Mouse (Mus musculus): Measurements from ENCODE around the gene Itgb4.
"Not testable (repeated sequence)": the region's sequence is repeated elsewhere in the genome, so short reads cannot be mapped to it uniquely, and the experiment has no call there.

Gene Itgb4

GRCm38 (mm10) chr11:116010146-116010545 is 35.6 kb downstream of the Itgb4 start:
- Histone ChIP-seq H3K36me3 (ENCODE audit: control insufficient read depth, insufficient read depth, low read length, poor library complexity, severe bottlenecking) (peaks cover 2% of the 10 kb centered on the region; the same call in 1 of the 2 replicates), H3K27me3 (ENCODE audit: control insufficient read depth, insufficient read depth, low read length, poor library complexity, severe bottlenecking) (no peaks in the 10 kb centered on the region)
- no peak for DNase-seq (ENCODE audit: low read depth, low spot score)

GRCm38 (mm10) chr11:116010948-116011347 is 36.4 kb downstream of the Itgb4 start:
- no peaks in the 10 kb centered on the region for H3K27me3 ChIP-seq (ENCODE audit: control insufficient read depth, insufficient read depth, low read length, poor library complexity, severe bottlenecking)
- no peak for DNase-seq (ENCODE audit: low read depth, low spot score)
- H3K36me3 ChIP-seq (ENCODE audit: control insufficient read depth, insufficient read depth, low read length, poor library complexity, severe bottlenecking): peaks cover 2% of the 10 kb centered on the region; the same call in 1 of the 2 replicates

GRCm38 (mm10) chr11:116011529-116012261 is 37.2 kb downstream of the Itgb4 start:
- Histone ChIP-seq H3K27me3 (ENCODE audit: control insufficient read depth, insufficient read depth, low read length, poor library complexity, severe bottlenecking) (no peaks in the 10 kb centered on the region), H3K36me3 (ENCODE audit: control insufficient read depth, insufficient read depth, low read length, poor library complexity, severe bottlenecking) (peaks cover 2% of the 10 kb centered on the region; the same call in 1 of the 2 replicates)
- peak; percentile 11 for DNase-seq (ENCODE audit: low read depth, low spot score)

- DNase-seq (ENCODE audit: low read depth, low spot score): peak; percentile 93
- Histone ChIP-seq H3K27me3 (ENCODE audit: control insufficient read depth, insufficient read depth, low read length, poor library complexity, severe bottlenecking) (no peaks in the 10 kb centered on the region), H3K36me3 (ENCODE audit: control insufficient read depth, insufficient read depth, low read length, poor library complexity, severe bottlenecking) (peaks cover 2% of the 10 kb centered on the region; the same call in 1 of the 2 replicates)
Observed at GRCm38 (mm10) chr11:116012262-116012947, 37.9 kb downstream of the Itgb4 start, which contains the start of gene Galk1. Gene Galk1 (minus strand): TSS chr11:116012719.

- Histone ChIP-seq H3K27me3 (ENCODE audit: control insufficient read depth, insufficient read depth, low read length, poor library complexity, severe bottlenecking) (no peaks in the 10 kb centered on the region), H3K36me3 (ENCODE audit: control insufficient read depth, insufficient read depth, low read length, poor library complexity, severe bottlenecking) (no peaks in the 10 kb centered on the region)
- DNase-seq (ENCODE audit: low read depth, low spot score): peak; percentile 3
Observed at GRCm38 (mm10) chr11:116014821-116015220, 40.3 kb downstream of the Itgb4 start.

- H3K36me3 ChIP-seq (ENCODE audit: control insufficient read depth, insufficient read depth, low read length, poor library complexity, severe bottlenecking): peaks cover 8% of the 10 kb centered on the region; the same call in 1 of the 2 replicates
- peak; percentile 75 for DNase-seq (ENCODE audit: low read depth, low spot score)
- H3K27me3 ChIP-seq (ENCODE audit: control insufficient read depth, insufficient read depth, low read length, poor library complexity, severe bottlenecking): no peaks in the 10 kb centered on the region
Observed at GRCm38 (mm10) chr11:116018106-116018505, 43.6 kb downstream of the Itgb4 start.

GRCm38 (mm10) chr11:116018867-116019266 is 44.4 kb downstream of the Itgb4 start:
- peaks cover 15% of the 10 kb centered on the region for H3K36me3 ChIP-seq (ENCODE audit: control insufficient read depth, insufficient read depth, low read length, poor library complexity, severe bottlenecking)
- H3K27me3 ChIP-seq (ENCODE audit: control insufficient read depth, insufficient read depth, low read length, poor library complexity, severe bottlenecking); DNase-seq (ENCODE audit: low read depth, low spot score): not testable (repeated sequence)

GRCm38 (mm10) chr11:116019360-116019791 is 44.9 kb downstream of the Itgb4 start:
- H3K36me3 ChIP-seq (ENCODE audit: control insufficient read depth, insufficient read depth, low read length, poor library complexity, severe bottlenecking): peaks cover 16% of the 10 kb centered on the region
- no peaks in the 10 kb centered on the region for H3K27me3 ChIP-seq (ENCODE audit: control insufficient read depth, insufficient read depth, low read length, poor library complexity, severe bottlenecking)
- peak; percentile 47 for DNase-seq (ENCODE audit: low read depth, low spot score)

GRCm38 (mm10) chr11:116019976-116020411 is 45.5 kb downstream of the Itgb4 start:
- Histone ChIP-seq H3K27me3 (ENCODE audit: control insufficient read depth, insufficient read depth, low read length, poor library complexity, severe bottlenecking) (no peaks in the 10 kb centered on the region), H3K36me3 (ENCODE audit: control insufficient read depth, insufficient read depth, low read length, poor library complexity, severe bottlenecking) (peaks cover 16% of the 10 kb centered on the region)
- DNase-seq (ENCODE audit: low read depth, low spot score): peak; percentile 60

- peaks cover 16% of the 10 kb centered on the region for H3K36me3 ChIP-seq (ENCODE audit: control insufficient read depth, insufficient read depth, low read length, poor library complexity, severe bottlenecking)
- H3K27me3 ChIP-seq (ENCODE audit: control insufficient read depth, insufficient read depth, low read length, poor library complexity, severe bottlenecking): no peaks in the 10 kb centered on the region
- peak; percentile 69 for DNase-seq (ENCODE audit: low read depth, low spot score)
Observed at GRCm38 (mm10) chr11:116020519-116020922, 46.0 kb downstream of the Itgb4 start.

- peaks cover 16% of the 10 kb centered on the region for H3K36me3 ChIP-seq (ENCODE audit: control insufficient read depth, insufficient read depth, low read length, poor library complexity, severe bottlenecking)
- H3K27me3 ChIP-seq (ENCODE audit: control insufficient read depth, insufficient read depth, low read length, poor library complexity, severe bottlenecking): no peaks in the 10 kb centered on the region
- peak; percentile 52 for DNase-seq (ENCODE audit: low read depth, low spot score)
Observed at GRCm38 (mm10) chr11:116021328-116022220, 47.1 kb downstream of the Itgb4 start.

- Histone ChIP-seq H3K36me3 (ENCODE audit: control insufficient read depth, insufficient read depth, low read length, poor library complexity, severe bottlenecking) (peaks cover 16% of the 10 kb centered on the region), H3K27me3 (ENCODE audit: control insufficient read depth, insufficient read depth, low read length, poor library complexity, severe bottlenecking) (no peaks in the 10 kb centered on the region)
- no peak for DNase-seq (ENCODE audit: low read depth, low spot score)
Observed at GRCm38 (mm10) chr11:116022256-116022780, 47.8 kb downstream of the Itgb4 start.

- DNase-seq (ENCODE audit: low read depth, low spot score); H3K27me3 ChIP-seq (ENCODE audit: control insufficient read depth, insufficient read depth, low read length, poor library complexity, severe bottlenecking): not testable (repeated sequence)
- H3K36me3 ChIP-seq (ENCODE audit: control insufficient read depth, insufficient read depth, low read length, poor library complexity, severe bottlenecking): peaks cover 16% of the 10 kb centered on the region
Observed at GRCm38 (mm10) chr11:116023074-116023770, 48.7 kb downstream of the Itgb4 start.
